Mouse (Mus musculus) CH12.LX (cell line): ENCODE measurements at regions not wholly inside any gene's neighbourhood (a gene's known extent, or its start where the extent isn't known, plus 50 kb on each side); places are given as distances from the start of the nearest gene placed in this dataset.

ENCODE experiments used
- DNase-seq: peaks from one replicate; pipeline ENCODE4 v3.0.0-alpha.2; 2013; ENCODE audit errors: extremely low read depth
- H3K27ac ChIP-seq: 2 replicates; pipeline ENCODE4 v1.5.1; 2012; ENCODE audit warnings: low read depth, mild to moderate bottlenecking, control low read depth, moderate library complexity; ENCODE audit not compliant: insufficient read depth
- H3K27me3 ChIP-seq: replicated peaks from 2 replicates; pipeline ENCODE3; 2012; ENCODE audit warnings: inconsistent platforms
- H3K36me3 ChIP-seq, 2 experiments: replicated peaks in 1 of 2; 2 replicates each; pipeline versions ENCODE3 to v1.6.1; 2012; ENCODE audit warnings: inconsistent platforms in 1 of 2, low read length in 1 of 2, mild to moderate bottlenecking in 1 of 2, mixed read lengths in 1 of 2, moderate library complexity in 1 of 2; ENCODE audit not compliant: control insufficient read depth in 1 of 2, insufficient read depth in 1 of 2
- H3K4me1 ChIP-seq, 2 experiments: 2 replicates each; pipeline ENCODE4 v1.6.1; 2012; ENCODE audit warnings: inconsistent platforms in 1 of 2, moderate library complexity in 1 of 2; ENCODE audit not compliant: insufficient read depth in 2 of 2, control insufficient read depth in 1 of 2
- H3K4me2 ChIP-seq: 2 replicates; pipeline ENCODE4 v1.6.1; 2012; ENCODE audit warnings: low read depth, mild to moderate bottlenecking, control low read depth; ENCODE audit not compliant: poor library complexity, insufficient read depth, severe bottlenecking
- H3K4me3 ChIP-seq, 3 experiments: fragments of 150-350 bp in 1 of 3; sonication (generic) in 1 of 3; replicated peaks in 1 of 3; 2 replicates each; pipeline versions ENCODE3 to v1.5.1; 2011 to 2012; ENCODE audit warnings: low read depth in 2 of 3, low read length in 2 of 3, mild to moderate bottlenecking in 2 of 3, moderate library complexity in 2 of 3, control low read depth in 1 of 3, improper control_type of control experiment in 1 of 3, inconsistent platforms in 1 of 3, mixed read lengths in 1 of 3; ENCODE audit not compliant: poor library complexity in 1 of 3
- H3K79me2 ChIP-seq: replicated peaks from 2 replicates; pipeline ENCODE4 v1.6.1; 2012; ENCODE audit warnings: mild to moderate bottlenecking, moderate library complexity; ENCODE audit not compliant: control insufficient read depth, poor library complexity, insufficient read depth, severe bottlenecking; ENCODE audit errors: extremely low read depth
- H3K9ac ChIP-seq: 2 replicates; pipeline ENCODE4 v1.6.1; 2012; ENCODE audit warnings: low read depth, mild to moderate bottlenecking, control low read depth, moderate library complexity; ENCODE audit not compliant: insufficient read depth
- H3K9me3 ChIP-seq: replicated peaks from 2 replicates; pipeline ENCODE3; 2012; ENCODE audit warnings: low read length, inconsistent platforms, mixed read lengths
- BHLHE40 ChIP-seq: IDR thresholded peaks from 2 replicates; pipeline ENCODE4 v1.6.1; 2011; ENCODE audit warnings: mild to moderate bottlenecking, low read depth, low read length, improper control_type of control experiment
- CHD1 ChIP-seq: IDR thresholded peaks from 2 replicates; pipeline ENCODE4 v1.6.1; 2012; ENCODE audit warnings: low read depth, low read length, improper control_type of control experiment, inconsistent platforms
- CHD2 ChIP-seq: IDR thresholded peaks from 2 replicates; pipeline ENCODE4 v1.6.1; 2011; ENCODE audit warnings: low read length, improper control_type of control experiment
- CTCF ChIP-seq, 2 experiments: IDR thresholded peaks in 1 of 2; conservative IDR thresholded peaks in 1 of 2; 2 replicates each; pipeline ENCODE4 v1.5.1; 2011 to 2012; ENCODE audit warnings: low read depth in 2 of 2, low read length in 2 of 2, improper control_type of control experiment in 1 of 2, inconsistent platforms in 1 of 2, mild to moderate bottlenecking in 1 of 2, moderate library complexity in 1 of 2
- EP300 ChIP-seq: IDR thresholded peaks from 2 replicates; pipeline ENCODE4 v1.6.1; 2011; ENCODE audit warnings: low read length, improper control_type of control experiment
- ETS1 ChIP-seq: conservative IDR thresholded peaks from 2 replicates; pipeline ENCODE4 v1.6.1; 2012; ENCODE audit warnings: low read depth, mild to moderate bottlenecking, inconsistent platforms, low read length, improper control_type of control experiment, moderate library complexity
- GABPA ChIP-seq: IDR thresholded peaks from 2 replicates; pipeline ENCODE4 v1.6.1; 2012; ENCODE audit warnings: low read depth, low read length, improper control_type of control experiment, inconsistent platforms; ENCODE audit not compliant: insufficient replicate concordance
- HCFC1 ChIP-seq: IDR thresholded peaks from 2 replicates; pipeline ENCODE4 v1.6.1; 2012; ENCODE audit warnings: low read depth, mild to moderate bottlenecking, inconsistent platforms, low read length, improper control_type of control experiment
- JUND ChIP-seq: conservative IDR thresholded peaks from 2 replicates; pipeline ENCODE4 v1.6.1; 2011; ENCODE audit warnings: low read depth, low read length, improper control_type of control experiment
- KAT2A ChIP-seq: IDR thresholded peaks from 2 replicates; pipeline ENCODE4 v1.6.1; 2012; ENCODE audit warnings: low read length, improper control_type of control experiment, inconsistent platforms; ENCODE audit not compliant: insufficient replicate concordance
- MAFK ChIP-seq: IDR thresholded peaks from 2 replicates; pipeline ENCODE4 v1.6.1; 2011; ENCODE audit warnings: low read length, improper control_type of control experiment; ENCODE audit not compliant: insufficient replicate concordance
- MAZ ChIP-seq: IDR thresholded peaks from 2 replicates; pipeline ENCODE4 v1.6.1; 2012; ENCODE audit warnings: low read depth, mild to moderate bottlenecking, inconsistent platforms, low read length, improper control_type of control experiment, moderate library complexity
- MEF2A ChIP-seq: IDR thresholded peaks from 2 replicates; pipeline ENCODE4 v1.6.1; 2014; ENCODE audit warnings: low read depth, mild to moderate bottlenecking, inconsistent platforms, low read length, improper control_type of control experiment, borderline replicate concordance
- MXI1 ChIP-seq: IDR thresholded peaks from 2 replicates; pipeline ENCODE4 v1.6.1; 2011; ENCODE audit warnings: mild to moderate bottlenecking, low read depth, low read length, improper control_type of control experiment
- MYC ChIP-seq: IDR thresholded peaks from 2 replicates; pipeline ENCODE4 v1.6.1; 2011; ENCODE audit warnings: low read depth, mild to moderate bottlenecking, improper control_type of control experiment, low read length
- NELFE ChIP-seq: IDR thresholded peaks from 2 replicates; pipeline ENCODE4 v1.6.1; 2011; ENCODE audit warnings: low read depth, low read length, improper control_type of control experiment
- PAX5 ChIP-seq: IDR thresholded peaks from 2 replicates; pipeline ENCODE4 v1.6.1; 2012; ENCODE audit warnings: low read length, inconsistent platforms, mixed read lengths
- POLR2A ChIP-seq: IDR thresholded peaks from 2 replicates; pipeline ENCODE4 v1.6.1; 2011; ENCODE audit warnings: low read depth, mild to moderate bottlenecking, improper control_type of control experiment, low read length
- POLR2AphosphoS2 ChIP-seq: IDR thresholded peaks from 2 replicates; pipeline ENCODE4 v1.6.1; 2011; ENCODE audit warnings: low read depth, low read length, improper control_type of control experiment
- RCOR1 ChIP-seq: conservative IDR thresholded peaks from 2 replicates; pipeline ENCODE4 v1.6.1; 2012; ENCODE audit warnings: low read depth, mild to moderate bottlenecking, inconsistent platforms, low read length, improper control_type of control experiment
- SIN3A ChIP-seq: IDR thresholded peaks from 2 replicates; pipeline ENCODE4 v1.6.1; 2012; ENCODE audit warnings: low read length, improper control_type of control experiment, inconsistent platforms
- SMC3 ChIP-seq: IDR thresholded peaks from 2 replicates; pipeline ENCODE4 v1.6.1; 2011; ENCODE audit warnings: low read depth, low read length, improper control_type of control experiment
- UBTF ChIP-seq: IDR thresholded peaks from 2 replicates; pipeline ENCODE4 v1.6.1; 2012; ENCODE audit warnings: low read depth, mild to moderate bottlenecking, inconsistent platforms, low read length, improper control_type of control experiment, moderate library complexity
- USF2 ChIP-seq: conservative IDR thresholded peaks from 2 replicates; pipeline ENCODE4 v1.6.1; 2011; ENCODE audit warnings: low read depth, low read length, improper control_type of control experiment
- ZC3H11A ChIP-seq: IDR thresholded peaks from 2 replicates; pipeline ENCODE4 v1.6.1; 2012; ENCODE audit warnings: low read depth, mild to moderate bottlenecking, inconsistent platforms, low read length, improper control_type of control experiment
- ZKSCAN1 ChIP-seq: IDR thresholded peaks from 2 replicates; pipeline ENCODE4 v1.6.1; 2012; ENCODE audit warnings: low read depth, inconsistent platforms, low read length, improper control_type of control experiment, borderline replicate concordance
- ZMIZ1 ChIP-seq: IDR thresholded peaks from 2 replicates; pipeline ENCODE4 v1.6.1; 2012; ENCODE audit warnings: low read depth, mild to moderate bottlenecking, inconsistent platforms, low read length, improper control_type of control experiment
- ZNF384 ChIP-seq: IDR thresholded peaks from 2 replicates; pipeline ENCODE4 v1.6.1; 2012; ENCODE audit warnings: low read depth, low read length, improper control_type of control experiment, inconsistent platforms
- dilution Hi-C: fragments of 300-500 bp; cut with MboI; formaldehyde crosslinking; loops from 2 replicates; pipeline ENCODE4 v1.14.3; 2020; ENCODE audit warnings: low sequenced_read_pairs; ENCODE audit not compliant: extremely low pct_unique_long_range_greater_than_20kb, extremely low pct_ligation_motif_present
- in situ Hi-C: fragments of 300-500 bp; cut with MboI; formaldehyde crosslinking; loops from 3 replicates; pipeline ENCODE4 v1.14.3; 2019; ENCODE audit warnings: low sequenced_read_pairs, low pct_ligation_motif_present, low pct_unique_long_range_greater_than_20kb, mixed read lengths

- dilution Hi-C loops (no loop called here), in situ Hi-C loops (no loop called here)
- H3K27ac ChIP-seq: no peak overlapping the region
- H3K4me2 ChIP-seq: no peak overlapping the region
- no peak for TF ChIP-seq RCOR1
- no peak for TF ChIP-seq USF2
- no peak for TF ChIP-seq MXI1
- TF ChIP-seq MEF2A: no peak
- TF ChIP-seq POLR2A: no peak
- no peak for TF ChIP-seq ZNF384
- no peak for TF ChIP-seq BHLHE40
- no peak for TF ChIP-seq HCFC1
- no peak for TF ChIP-seq NELFE
- TF ChIP-seq CHD1: no peak
- no peak for TF ChIP-seq GABPA
- TF ChIP-seq ZC3H11A: no peak
- no peak for TF ChIP-seq PAX5
- no peak for TF ChIP-seq MAFK
- no peak for TF ChIP-seq ZKSCAN1
- no peak for TF ChIP-seq MAZ
- no peak for TF ChIP-seq JUND
- no peak for TF ChIP-seq ZMIZ1
- TF ChIP-seq CTCF (conservative IDR thresholded peaks at IDR 0.05 in 1 of 2, IDR thresholded peaks at IDR 0.05 in 1 of 2; ENCODE audit: low read depth in 2 of 2, low read length in 2 of 2): no peak
- no peak for TF ChIP-seq MYC
- H3K4me3 ChIP-seq: no peak overlapping the region
- H3K36me3 ChIP-seq: no peaks in the 10 kb centered on the region
- peak; percentile 5 for DNase-seq
- H3K9ac ChIP-seq: no peak overlapping the region
- no peaks in the 10 kb centered on the region for H3K27me3 ChIP-seq
- H3K9me3 ChIP-seq: no peaks in the 10 kb centered on the region
- H3K4me1 ChIP-seq: peaks cover 0 to 7% of the 10 kb centered on the region in 2 experiments; a peak in 1 of 4 replicates
- no peaks in the 10 kb centered on the region for H3K79me2 ChIP-seq
Observed at GRCm38 (mm10) chr1:71956940-71957339, 255.2 kb downstream of the Mreg start.

- TF ChIP-seq CTCF (conservative IDR thresholded peaks at IDR 0.05 in 1 of 2, IDR thresholded peaks at IDR 0.05 in 1 of 2; ENCODE audit: low read depth in 2 of 2, low read length in 2 of 2): no peak
- TF ChIP-seq SIN3A: no peak
- TF ChIP-seq HCFC1: no peak
- no peak for TF ChIP-seq NELFE
- no peak for TF ChIP-seq SMC3
- TF ChIP-seq KAT2A: no peak
- no peak for TF ChIP-seq CHD2
- TF ChIP-seq JUND: no peak
- TF ChIP-seq ETS1: no peak
- no peak for TF ChIP-seq MEF2A
- TF ChIP-seq RCOR1: no peak
- no peak for TF ChIP-seq UBTF
- TF ChIP-seq POLR2AphosphoS2: no peak
- TF ChIP-seq EP300: no peak
- TF ChIP-seq CHD1: no peak
- no peak for TF ChIP-seq ZNF384
- TF ChIP-seq MYC: no peak
- no peak for TF ChIP-seq PAX5
Observed at GRCm38 (mm10) chr1:71955331-71955730, 256.8 kb downstream of the Mreg start.

More at GRCm38 (mm10) chr1:71955331-71955730, 256.8 kb downstream of the Mreg start:
- Histone ChIP-seq H3K4me2 (no peak overlapping the region), H3K79me2 (no peaks in the 10 kb centered on the region), H3K9ac (no peak overlapping the region), H3K4me3 (no peak overlapping the region), H3K9me3 (no peaks in the 10 kb centered on the region), H3K27me3 (no peaks in the 10 kb centered on the region), H3K4me1 (peaks cover 0 to 7% of the 10 kb centered on the region in 2 experiments; a peak in 1 of 4 replicates), H3K27ac (no peak overlapping the region), H3K36me3 (no peaks in the 10 kb centered on the region)
- DNase-seq: no peak
- dilution Hi-C loops (no loop called here), in situ Hi-C loops (no loop called here)
